Mouse (Mus musculus): Measurements from ENCODE around the gene Zfp523.

GRCm38 (mm10) chr17:28192754-28193153 is 15.8 kb downstream of the Zfp523 start:
- TF ChIP-seq CTCF (IDR thresholded peaks at IDR 0.05; ENCODE audit: borderline replicate concordance, insufficient read depth, low read length) (no peak), POLR2A (IDR thresholded peaks at IDR 0.05; ENCODE audit: low read depth, low read length) (no peak)
